Mouse (Mus musculus): ENCODE measurements around the gene Ankrd50.

DNA sequence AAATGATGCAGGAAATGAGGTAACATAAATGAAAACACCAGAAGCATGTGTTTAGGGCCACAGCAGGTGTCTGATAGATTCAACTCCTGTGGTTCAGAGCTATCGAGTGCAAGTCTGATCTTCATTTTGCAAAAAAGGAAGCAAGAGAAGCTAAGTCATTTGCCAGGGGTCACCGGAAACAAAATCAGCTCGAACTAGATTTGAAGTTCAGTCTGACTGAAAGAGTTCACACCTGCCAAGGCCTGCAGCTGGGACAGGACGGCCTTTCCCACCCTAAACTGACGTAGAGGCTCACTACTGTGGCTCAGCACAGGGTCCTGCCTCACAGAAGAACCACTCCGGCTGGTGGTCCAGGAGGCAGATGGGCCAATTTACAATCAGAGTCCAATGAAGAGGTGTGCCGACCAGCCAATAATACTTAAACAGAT, 44.1 kb downstream of the Ankrd50 start:
- TF ChIP-seq CTCF (IDR thresholded peaks at IDR 0.05) (no peak), POLR2A (IDR thresholded peaks at IDR 0.05; ENCODE audit: insufficient read depth, low read depth, low read length) (no peak), EP300 (IDR thresholded peaks at IDR 0.05; ENCODE audit: insufficient read depth, low read depth, low read length) (no peak)
